Mouse (Mus musculus) midbrain, embryonic 10.5 days (tissue): ENCODE results near the gene Csf2rb. TPM values are rescaled to one million over a fixed set of nuclear protein-coding genes. Genes with fewer than 3 reads are reported as not detected.
"Not testable (repeated sequence)": the region's sequence is repeated elsewhere in the genome, so short reads cannot be mapped to it uniquely, and the experiment has no call there.

ENCODE experiments used
- DNase-seq: peaks from one replicate; pipeline ENCODE4 v3.0.0-alpha.2; 2017; ENCODE audit warnings: low spot score
- H3K27ac ChIP-seq: fragments of 300-500 bp; sonication (generic); replicated peaks from 2 replicates; pipeline ENCODE4 v1.5.1; 2016; ENCODE audit warnings: mild to moderate bottlenecking
- H3K27me3 ChIP-seq: fragments of 300-500 bp; sonication (generic); 2 replicates; pipeline ENCODE4 v1.6.1; 2016; ENCODE audit warnings: low read depth, mild to moderate bottlenecking; ENCODE audit not compliant: poor library complexity, severe bottlenecking
- H3K36me3 ChIP-seq: fragments of 300-500 bp; sonication (generic); 2 replicates; pipeline ENCODE4 v1.6.1; 2016; ENCODE audit warnings: mild to moderate bottlenecking, moderate library complexity
- H3K4me1 ChIP-seq: fragments of 300-500 bp; sonication (generic); 2 replicates; pipeline ENCODE4 v1.6.1; 2016
- H3K4me3 ChIP-seq: fragments of 300-500 bp; sonication (generic); 2 replicates; pipeline ENCODE4 v1.5.1; 2016; ENCODE audit warnings: mild to moderate bottlenecking, moderate library complexity
- H3K9me3 ChIP-seq: fragments of 300-500 bp; sonication (generic); replicated peaks from 2 replicates; pipeline ENCODE4 v1.6.1; 2016; ENCODE audit warnings: mild to moderate bottlenecking
- WGBS: fragments of 180-500 bp; shearing (Covaris S2); methylation state at CpG from one replicate; pipeline ENCODE4 v1.1.7; 2016; 5-methylcytosine and 5-hydroxymethylcytosine counted together
- polyA plus RNA-seq: library from polyadenylated mRNA; unstranded; fragments of >200 nt; fragmentation: Nextera tagmentation; extraction: Ambion mirVana; gene quantifications from 2 replicates; pipeline ENCODE4 v1.2.1, GENCODE M21; 2016

The Csf2rb gene
- polyA plus RNA-seq, 1 experiment from 2014 or later = 3.5 TPM

DNA sequence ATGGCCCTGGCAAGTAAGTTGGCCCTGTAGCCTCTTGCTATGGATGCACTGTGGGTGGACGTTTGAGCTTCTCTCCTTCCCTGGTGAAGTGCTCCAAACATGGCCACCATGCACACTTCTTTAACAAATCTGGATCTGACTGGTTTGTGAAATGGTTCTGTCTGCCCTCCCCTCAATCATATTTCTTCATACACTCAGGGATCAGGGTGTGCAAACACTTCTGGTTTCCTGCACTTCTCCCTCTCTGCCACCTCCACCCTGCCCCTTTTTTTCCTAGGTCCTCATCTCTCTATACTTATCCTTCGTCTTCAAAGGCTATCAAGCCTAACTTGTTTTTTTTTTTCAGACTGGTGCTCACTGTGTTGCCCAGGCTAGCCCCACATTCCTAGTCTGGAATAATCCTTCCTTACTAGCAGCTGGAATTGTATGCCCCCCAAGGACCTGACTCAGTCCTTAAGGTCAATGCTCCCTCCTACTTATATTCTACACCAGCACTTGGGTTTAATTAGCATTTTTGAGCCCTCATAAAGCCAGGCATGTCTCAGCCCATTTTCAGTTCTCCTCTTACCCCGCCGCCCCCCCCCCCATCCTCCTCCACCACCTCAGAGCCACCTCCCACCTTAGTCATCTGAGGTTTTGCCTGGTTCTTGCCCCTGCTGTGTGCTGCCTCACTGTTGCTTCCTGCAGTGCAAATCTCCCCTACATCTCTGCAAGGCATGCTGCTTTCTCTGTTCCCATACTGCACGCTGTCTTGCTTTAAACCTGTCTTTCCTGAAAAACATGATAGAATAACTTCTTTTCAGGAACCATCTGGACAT lies 6.2 kb downstream of the Csf2rb start:
- Histone ChIP-seq H3K4me3 (no peak overlapping the region), H3K27me3 (no peaks in the 10 kb centered on the region), H3K36me3 (no peaks in the 10 kb centered on the region), H3K27ac (no peak overlapping the region), H3K4me1 (0 out of 2 replicates have a peak, but pooled peaks cover 3% of the 10 kb centered on the region), H3K9me3 (no peaks in the 10 kb centered on the region)
- no peak for DNase-seq
- 83% methylated on average over 5 of the region's 5 CpGs for WGBS

DNA sequence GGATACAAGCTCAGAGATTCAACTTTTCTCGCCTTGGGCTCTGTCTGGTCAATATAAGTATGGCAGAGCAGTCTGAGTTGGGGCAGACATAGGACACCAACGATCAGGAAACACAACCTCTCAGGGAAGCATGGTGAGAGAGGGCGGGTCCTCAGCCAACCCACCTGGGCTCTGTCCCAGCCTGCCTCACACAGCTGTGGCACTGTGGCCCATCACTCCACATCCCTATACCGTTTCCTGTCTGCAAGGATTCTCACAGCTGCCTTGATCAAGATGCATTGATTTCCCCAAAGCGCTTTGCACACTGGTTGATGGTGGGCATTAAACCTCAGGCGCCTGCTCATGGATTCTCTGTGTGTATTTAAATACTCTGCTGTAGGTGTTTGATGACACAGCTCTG lies 7.4 kb downstream of the Csf2rb start:
- 0 out of 2 replicates have a peak, but pooled peaks cover 3% of the 10 kb centered on the region for H3K4me1 ChIP-seq
- no peak overlapping the region for H3K27ac ChIP-seq
- H3K9me3 ChIP-seq = no peaks in the 10 kb centered on the region
- H3K27me3 ChIP-seq = no peaks in the 10 kb centered on the region
- H3K4me3 ChIP-seq = no peak overlapping the region
- no peak for DNase-seq
- WGBS = 80% methylated on average over 6 of the region's 6 CpGs
- no peaks in the 10 kb centered on the region for H3K36me3 ChIP-seq

DNA sequence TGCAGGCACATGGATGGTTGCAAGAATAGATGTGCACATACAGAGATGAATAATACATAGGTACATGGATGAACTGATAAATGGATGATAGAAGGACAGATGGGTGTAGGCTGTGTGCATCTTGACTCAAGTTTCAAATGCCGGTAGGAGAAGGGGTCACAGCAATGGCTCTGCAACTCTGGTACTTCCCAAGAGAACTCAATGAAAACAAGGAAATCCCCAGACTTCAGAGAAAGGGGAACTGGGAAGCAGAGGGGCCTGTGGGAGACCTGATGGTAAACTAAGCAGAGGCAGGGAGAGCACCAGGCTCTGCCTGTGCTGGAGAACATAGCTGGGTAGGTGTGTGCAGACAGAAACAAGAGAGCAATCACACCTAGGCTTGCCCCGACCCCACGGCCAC lies 8.8 kb downstream of the Csf2rb start:
- Histone ChIP-seq H3K27me3 (no peaks in the 10 kb centered on the region), H3K36me3 (no peaks in the 10 kb centered on the region), H3K27ac (no peak overlapping the region), H3K4me3 (no peak overlapping the region), H3K9me3 (no peaks in the 10 kb centered on the region), H3K4me1 (no peaks in the 10 kb centered on the region)
- no peak for DNase-seq
- WGBS = 92% methylated on average over 3 of the region's 3 CpGs

DNA sequence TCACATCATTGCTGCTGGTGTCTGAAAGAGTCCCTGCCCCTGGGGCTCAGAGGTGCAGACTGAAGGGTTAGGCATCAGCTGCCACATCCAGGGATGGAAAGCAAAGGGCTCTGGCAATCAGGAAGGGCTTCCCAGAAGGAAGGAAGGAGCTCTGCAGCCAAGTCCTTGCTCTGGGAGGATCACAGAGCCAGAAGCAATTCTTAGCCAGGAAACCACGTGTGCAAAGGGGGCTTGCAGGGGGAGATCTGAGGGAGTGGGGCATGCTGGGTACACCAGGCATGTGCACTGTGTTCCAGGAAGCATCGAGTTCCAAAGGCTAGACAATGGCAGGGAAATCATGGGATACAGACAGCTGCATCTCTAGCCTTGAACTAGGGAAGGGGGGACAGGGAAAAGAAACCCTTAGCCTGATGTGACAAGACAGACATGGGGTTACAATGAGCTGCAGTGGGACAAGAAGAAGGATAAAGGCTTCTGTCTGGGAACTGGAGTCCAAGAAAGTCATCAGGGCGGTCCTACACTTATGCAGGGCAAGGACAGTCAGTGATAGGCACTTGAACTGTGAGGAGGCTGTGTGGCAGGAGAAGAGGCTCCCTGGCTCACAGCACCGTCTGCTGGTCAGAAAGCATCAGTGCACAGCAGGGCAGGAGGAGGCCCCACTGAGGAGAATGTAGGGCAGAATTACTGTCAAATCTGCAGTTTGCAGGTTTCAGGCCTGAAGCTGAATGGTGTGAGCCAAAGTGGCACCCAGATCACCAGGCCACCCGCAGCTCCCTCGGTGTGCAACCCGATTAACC lies 14.3 kb downstream of the Csf2rb start:
- WGBS = 44% methylated on average over 7 of the region's 7 CpGs
- not testable (repeated sequence) for H3K36me3 ChIP-seq, H3K4me3 ChIP-seq, H3K27ac ChIP-seq, H3K27me3 ChIP-seq, H3K4me1 ChIP-seq, H3K9me3 ChIP-seq
- DNase-seq = peak; percentile 51

DNA sequence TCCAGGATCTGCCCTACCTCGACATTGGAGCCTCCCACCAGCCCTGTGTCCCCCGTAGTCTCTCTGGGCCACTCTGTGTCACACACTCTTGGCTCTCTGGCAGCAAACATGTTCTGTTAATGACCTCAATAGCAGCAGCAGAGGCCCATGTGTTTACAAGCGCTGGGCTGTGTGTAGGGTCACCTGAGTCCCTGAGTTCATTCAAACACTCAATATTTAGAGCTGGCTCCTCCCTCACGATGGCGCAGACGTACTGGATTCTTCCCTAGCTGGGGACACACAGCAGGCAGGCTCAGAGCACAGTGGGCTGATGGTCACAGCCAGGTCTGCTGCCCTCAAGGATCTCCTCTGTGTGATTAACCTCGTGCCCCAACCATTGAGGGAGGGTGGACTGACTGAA lies 15.4 kb downstream of the Csf2rb start:
- not testable (repeated sequence) for H3K27ac ChIP-seq, DNase-seq, H3K4me1 ChIP-seq, H3K27me3 ChIP-seq, H3K4me3 ChIP-seq, H3K36me3 ChIP-seq, H3K9me3 ChIP-seq
- 80% methylated on average over 7 of the region's 7 CpGs for WGBS

DNA sequence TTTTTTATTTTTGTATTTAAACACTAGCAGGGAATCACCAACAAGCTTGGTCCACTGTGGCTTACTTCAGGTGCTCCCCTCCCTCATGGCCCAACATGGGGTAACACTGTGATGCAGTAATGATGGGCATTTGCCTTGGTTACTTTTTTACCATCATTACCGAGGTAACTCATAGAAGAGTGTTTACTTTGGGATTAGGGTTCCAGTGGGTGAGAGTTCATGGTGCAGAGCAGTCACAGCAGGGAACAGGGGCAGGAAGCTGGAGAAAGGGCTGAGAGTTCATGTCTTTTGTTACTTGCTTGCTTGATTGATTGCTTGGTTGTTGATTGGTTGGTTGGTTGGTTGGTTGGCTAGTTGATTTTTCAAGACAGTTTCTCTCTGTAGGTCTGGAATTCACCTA lies 18.1 kb downstream of the Csf2rb start:
- no peak overlapping the region for H3K27ac ChIP-seq
- no peak for DNase-seq
- 14% methylated on average over 1 of the region's 1 CpGs for WGBS
- no peaks in the 10 kb centered on the region for H3K9me3 ChIP-seq
- H3K36me3 ChIP-seq = no peaks in the 10 kb centered on the region
- no peaks in the 10 kb centered on the region for H3K27me3 ChIP-seq
- no peak overlapping the region for H3K4me3 ChIP-seq
- H3K4me1 ChIP-seq = no peaks in the 10 kb centered on the region; the same call in 1 of the 2 replicates

DNA sequence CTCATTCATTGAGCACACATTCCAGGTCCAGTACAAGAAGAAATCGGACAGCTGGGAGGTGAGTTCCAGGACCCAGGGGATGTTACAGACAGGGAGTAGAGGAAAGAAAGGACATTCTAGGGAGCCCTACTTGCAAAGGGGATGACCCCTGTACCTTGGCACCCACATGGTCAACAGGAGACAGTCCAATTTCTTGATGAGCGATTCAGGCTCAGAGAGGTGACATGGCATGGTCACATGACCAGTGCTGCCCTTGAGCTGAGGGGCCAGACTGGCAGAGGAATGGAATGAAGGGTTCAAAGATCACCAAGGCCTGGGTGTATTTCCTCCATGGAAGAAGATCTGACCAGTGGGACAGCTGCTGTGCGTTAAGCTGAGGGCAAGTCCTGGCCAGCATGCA lies 19.0 kb downstream of the Csf2rb start:
- H3K27ac ChIP-seq = no peak overlapping the region
- no peaks in the 10 kb centered on the region; the same call in 1 of the 2 replicates for H3K4me1 ChIP-seq
- no peak overlapping the region for H3K4me3 ChIP-seq
- no peaks in the 10 kb centered on the region for H3K27me3 ChIP-seq
- WGBS = 87% methylated on average over 3 of the region's 3 CpGs
- no peak for DNase-seq
- H3K9me3 ChIP-seq = no peaks in the 10 kb centered on the region
- H3K36me3 ChIP-seq = no peaks in the 10 kb centered on the region

DNA sequence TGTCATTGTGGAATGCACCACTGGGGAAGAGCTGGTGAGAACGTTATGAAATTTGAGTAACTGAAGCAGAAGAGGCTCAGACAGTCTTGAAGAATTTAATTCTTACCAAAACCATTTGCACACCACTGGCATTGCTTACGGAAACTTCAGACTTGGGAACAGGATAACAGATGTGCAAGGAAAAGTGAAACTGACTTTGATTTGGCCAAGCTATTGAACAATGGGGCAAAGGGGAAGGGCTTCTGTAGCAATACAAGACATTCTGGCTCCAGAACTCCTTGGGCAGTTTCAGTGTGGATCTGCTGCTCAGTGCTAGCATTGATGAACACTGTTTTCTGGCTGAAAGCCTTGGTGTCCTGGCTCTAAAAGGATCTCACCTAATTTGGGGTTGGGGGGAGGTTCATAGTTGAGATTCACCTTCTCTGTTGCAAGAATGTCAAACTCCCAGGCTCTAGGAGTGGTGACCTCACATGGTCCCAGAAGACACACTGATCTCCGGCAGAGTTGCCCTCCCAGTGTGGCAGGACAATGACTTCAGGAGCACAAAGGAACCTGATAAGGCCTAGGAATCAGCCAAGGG lies 26.1 kb downstream of the Csf2rb start:
- Histone ChIP-seq H3K36me3 (no peaks in the 10 kb centered on the region), H3K27ac (no peak overlapping the region), H3K9me3 (no peaks in the 10 kb centered on the region), H3K4me1 (no peaks in the 10 kb centered on the region), H3K4me3 (no peak overlapping the region), H3K27me3 (no peaks in the 10 kb centered on the region)
- WGBS = 65% methylated on average over 3 of the region's 3 CpGs
- DNase-seq = no peak

DNA sequence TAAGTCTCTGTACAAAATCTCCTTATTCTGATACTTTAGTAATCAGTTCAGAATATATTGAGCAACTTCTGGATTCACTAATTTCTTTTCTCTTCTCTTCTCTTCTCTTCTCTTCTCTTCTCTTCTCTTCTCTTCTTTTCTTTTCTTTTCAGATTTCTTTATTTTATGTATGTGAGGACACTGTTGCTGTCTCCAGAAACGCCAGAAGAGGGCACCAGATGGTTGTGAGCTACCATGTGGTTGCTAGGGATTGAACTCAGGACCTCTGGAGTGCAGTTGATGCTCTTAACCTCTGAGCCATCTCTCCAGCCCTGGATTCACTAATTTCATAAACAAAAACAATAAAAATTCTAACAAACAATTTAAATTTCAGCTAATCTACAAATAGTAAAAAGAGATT lies 29.4 kb downstream of the Csf2rb start:
- Histone ChIP-seq H3K4me1 (no peaks in the 10 kb centered on the region), H3K9me3 (no peaks in the 10 kb centered on the region), H3K4me3 (no peak overlapping the region), H3K36me3 (no peaks in the 10 kb centered on the region), H3K27me3 (no peaks in the 10 kb centered on the region), H3K27ac (no peak overlapping the region)
- DNase-seq = peak; percentile 26
- 0% methylated on average over 1 of the region's 1 CpGs for WGBS

DNA sequence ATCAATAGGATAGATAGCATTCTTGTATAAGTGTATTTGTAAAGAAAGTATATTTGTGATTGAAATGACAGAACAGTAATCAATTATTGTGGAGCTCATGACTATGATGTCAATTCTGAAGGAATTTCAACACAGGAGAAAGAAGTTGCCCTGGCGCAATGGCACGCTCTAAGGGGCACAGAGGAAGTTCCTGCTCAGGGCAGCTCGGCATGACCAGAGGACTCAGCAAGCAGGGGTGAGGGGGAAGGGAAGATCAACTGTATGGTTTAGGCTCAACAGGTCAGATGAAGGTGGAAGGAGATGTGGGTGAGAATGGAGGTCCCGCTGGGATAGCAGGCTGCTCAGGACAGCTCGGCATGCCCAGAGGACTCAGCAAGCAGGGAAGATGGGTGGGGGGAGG lies 30.0 kb downstream of the Csf2rb start:
- DNase-seq = no peak
- no peaks in the 10 kb centered on the region for H3K9me3 ChIP-seq
- H3K4me3 ChIP-seq = no peak overlapping the region
- WGBS = 88% methylated on average over 5 of the region's 5 CpGs
- H3K4me1 ChIP-seq = no peaks in the 10 kb centered on the region
- H3K36me3 ChIP-seq = no peaks in the 10 kb centered on the region
- no peak overlapping the region for H3K27ac ChIP-seq
- H3K27me3 ChIP-seq = no peaks in the 10 kb centered on the region

DNA sequence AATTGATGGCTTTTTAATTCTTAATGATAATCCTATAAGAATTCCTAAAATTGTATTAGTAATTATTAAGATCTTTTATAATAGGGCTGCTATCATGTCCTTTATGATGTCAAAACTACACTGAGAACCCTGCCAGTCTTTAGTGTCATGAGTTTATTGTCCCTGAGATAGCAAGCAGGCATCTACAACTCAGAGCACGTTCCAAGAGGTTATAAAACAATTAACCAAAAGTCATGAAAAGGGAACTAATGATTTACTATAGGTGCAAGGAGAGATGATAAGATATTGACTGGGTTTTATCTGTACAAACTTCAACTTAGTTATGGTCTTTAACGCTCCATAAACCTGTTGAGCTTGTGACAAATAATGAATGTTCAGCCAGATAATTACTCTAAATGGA lies 40.4 kb downstream of the Csf2rb start:
- WGBS = 87% methylated on average over 2 of the region's 2 CpGs

DNA sequence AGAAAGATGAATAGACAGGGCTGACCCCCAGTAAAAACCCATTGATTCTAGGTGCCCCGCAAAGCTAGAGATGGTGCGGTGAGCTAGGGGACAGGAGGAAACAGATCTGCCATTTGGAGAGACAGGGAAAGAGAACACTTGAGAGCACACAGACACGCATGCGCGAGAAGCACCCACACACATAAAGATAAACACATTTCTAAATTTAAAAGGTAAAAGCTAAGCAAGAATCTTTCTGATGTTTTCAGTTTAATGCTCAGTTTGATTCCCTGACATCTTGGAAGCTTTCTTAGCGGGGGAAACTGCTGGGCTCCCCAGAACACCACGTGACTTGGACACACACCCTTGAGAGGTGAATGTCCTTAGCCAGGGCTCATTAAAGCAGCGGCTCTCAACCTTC lies 41.3 kb downstream of the Csf2rb start:
- WGBS = 85% methylated on average over 8 of the region's 8 CpGs
- H3K36me3 ChIP-seq = no peaks in the 10 kb centered on the region
- 0 out of 2 replicates have a peak, but pooled peaks cover 3% of the 10 kb centered on the region for H3K9me3 ChIP-seq
- 0 out of 2 replicates have a peak, but pooled peaks cover 8% of the 10 kb centered on the region for H3K4me1 ChIP-seq
- DNase-seq = no peak
- no peak overlapping the region for H3K27ac ChIP-seq
- no peak overlapping the region for H3K4me3 ChIP-seq
- peaks cover 35% of the 10 kb centered on the region for H3K27me3 ChIP-seq

More for the DNA sequence above, 40.4 kb downstream of the Csf2rb start:
- H3K27ac ChIP-seq = no peak overlapping the region
- no peak overlapping the region for H3K4me3 ChIP-seq
- 0 out of 2 replicates have a peak, but pooled peaks cover 8% of the 10 kb centered on the region for H3K4me1 ChIP-seq
- no peak for DNase-seq
- H3K36me3 ChIP-seq = no peaks in the 10 kb centered on the region
- 0 out of 2 replicates have a peak, but pooled peaks cover 3% of the 10 kb centered on the region for H3K9me3 ChIP-seq
- H3K27me3 ChIP-seq = peaks cover 35% of the 10 kb centered on the region

DNA sequence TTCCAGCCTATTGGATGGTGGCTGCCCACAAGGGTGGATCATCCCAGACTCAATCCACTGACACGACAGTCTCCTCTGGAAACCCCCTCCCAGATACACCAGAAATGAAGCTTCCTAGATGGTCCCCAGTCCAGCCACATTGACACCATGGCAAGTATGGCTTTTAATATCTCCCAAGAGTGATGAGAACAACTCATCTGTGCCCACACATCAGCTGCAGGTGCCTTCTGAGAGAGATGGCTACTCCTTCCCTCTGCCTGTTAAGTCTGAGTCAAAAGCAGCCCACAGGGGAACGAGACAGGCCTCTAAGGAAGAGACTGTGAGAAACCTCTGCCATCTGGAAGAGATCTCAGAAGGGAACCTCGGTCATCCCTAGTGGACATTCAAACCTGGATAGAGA lies 42.3 kb downstream of the Csf2rb start:
- WGBS = 67% methylated on average over 3 of the region's 3 CpGs

More for the DNA sequence above, 42.3 kb downstream of the Csf2rb start:
- no peak overlapping the region for H3K4me3 ChIP-seq
- H3K27ac ChIP-seq = no peak overlapping the region
- H3K9me3 ChIP-seq = no peaks in the 10 kb centered on the region
- H3K27me3 ChIP-seq = peaks cover 35% of the 10 kb centered on the region
- no peaks in the 10 kb centered on the region for H3K36me3 ChIP-seq
- no peak for DNase-seq
- 0 out of 2 replicates have a peak, but pooled peaks cover 8% of the 10 kb centered on the region for H3K4me1 ChIP-seq
